Mouse (Mus musculus): ENCODE measurements around the gene Bicdl2.

The Bicdl2 gene

GRCm38 (mm10) chr17:23674271-23674952 is 14.1 kb downstream of the Bicdl2 start:
- DNase-seq (ENCODE audit: low spot score in 2 of 2): no peak

GRCm38 (mm10) chr17:23675127-23675526 is 14.8 kb downstream of the Bicdl2 start:
- peak in 1 of 2 experiments; percentile 70 for DNase-seq (ENCODE audit: low spot score in 2 of 2)

- DNase-seq (ENCODE audit: low spot score in 2 of 2): no peak
Measured at GRCm38 (mm10) chr17:23675564-23676281, 15.4 kb downstream of the Bicdl2 start.

GRCm38 (mm10) chr17:23676473-23677031 is 16.2 kb downstream of the Bicdl2 start:
- no peak for DNase-seq (ENCODE audit: low spot score in 2 of 2)

- DNase-seq (ENCODE audit: low spot score in 2 of 2): peak; percentile 78 to 83
Measured at GRCm38 (mm10) chr17:23677236-23677679, 17.0 kb downstream of the Bicdl2 start, which contains the start of gene Tnfrsf12a. Gene Tnfrsf12a (minus strand): TSS chr17:23677468.

- no peak for DNase-seq (ENCODE audit: low spot score in 2 of 2)
Measured at GRCm38 (mm10) chr17:23679127-23679835, 19.0 kb downstream of the Bicdl2 start, which contains the start of gene Cldn6. Gene Cldn6 (plus strand): TSS chr17:23679249.

GRCm38 (mm10) chr17:23680336-23680735 is 20.0 kb downstream of the Bicdl2 start:
- DNase-seq (ENCODE audit: low spot score in 2 of 2): no peak

- no peak for DNase-seq (ENCODE audit: low spot score in 2 of 2)
Measured at GRCm38 (mm10) chr17:23681086-23681485, 20.8 kb downstream of the Bicdl2 start.

GRCm38 (mm10) chr17:23682092-23682491 is 21.8 kb downstream of the Bicdl2 start:
- no peak for DNase-seq (ENCODE audit: low spot score in 2 of 2)

GRCm38 (mm10) chr17:23682530-23682929 is 22.2 kb downstream of the Bicdl2 start:
- no peak for DNase-seq (ENCODE audit: low spot score in 2 of 2)

GRCm38 (mm10) chr17:23683226-23683625 is 22.9 kb downstream of the Bicdl2 start:
- no peak for DNase-seq (ENCODE audit: low spot score in 2 of 2)

GRCm38 (mm10) chr17:23683856-23684672 is 23.8 kb downstream of the Bicdl2 start, which contains the start of gene Cldn9:
Gene Cldn9 (minus strand): TSS chr17:23684026.
- DNase-seq (ENCODE audit: low spot score in 2 of 2): no peak

GRCm38 (mm10) chr17:23694491-23694890 is 34.2 kb downstream of the Bicdl2 start:
- no peak for DNase-seq (ENCODE audit: low spot score in 2 of 2)

- DNase-seq (ENCODE audit: low spot score in 2 of 2): no peak
Measured at GRCm38 (mm10) chr17:23695801-23696200, 35.5 kb downstream of the Bicdl2 start.

GRCm38 (mm10) chr17:23699131-23700077 is 39.1 kb downstream of the Bicdl2 start:
- no peak for DNase-seq (ENCODE audit: low spot score in 2 of 2)

- peak; percentile 79 to 89 for DNase-seq (ENCODE audit: low spot score in 2 of 2)
Measured at GRCm38 (mm10) chr17:23700079-23700478, 39.8 kb downstream of the Bicdl2 start.

GRCm38 (mm10) chr17:23703301-23703700 is 43.0 kb downstream of the Bicdl2 start:
- DNase-seq (ENCODE audit: low spot score in 2 of 2): no peak

GRCm38 (mm10) chr17:23704741-23705140 is 44.4 kb downstream of the Bicdl2 start:
- no peak for DNase-seq (ENCODE audit: low spot score in 2 of 2)

GRCm38 (mm10) chr17:23705525-23706104 is 45.3 kb downstream of the Bicdl2 start:
- no peak for DNase-seq (ENCODE audit: low spot score in 2 of 2)
